Mouse (Mus musculus) erythroblast, embryonic 14.5 days (primary cell): ENCODE results near the gene Cd55b.
"Not testable (repeated sequence)": the region's sequence is repeated elsewhere in the genome, so short reads cannot be mapped to it uniquely, and the experiment has no call there.

Source experiments
- GATA1 ChIP-seq: IDR thresholded peaks from 2 replicates; pipeline ENCODE4 v1.6.1; 2012; ENCODE audit warnings: low read length, inconsistent platforms, mixed read lengths
- TAL1 ChIP-seq: IDR thresholded peaks from 3 replicates; pipeline ENCODE4 v1.6.1; 2012; ENCODE audit warnings: low read length, inconsistent platforms, mixed read lengths

- TF ChIP-seq TAL1, GATA1: not testable (repeated sequence)
Observed at GRCm38 (mm10) chr1:130397109-130397508, 25.7 kb downstream of the Cd55b start.
